ENCODE assay signal across 22 mouse cellular contexts in the genomic region with DNA sequence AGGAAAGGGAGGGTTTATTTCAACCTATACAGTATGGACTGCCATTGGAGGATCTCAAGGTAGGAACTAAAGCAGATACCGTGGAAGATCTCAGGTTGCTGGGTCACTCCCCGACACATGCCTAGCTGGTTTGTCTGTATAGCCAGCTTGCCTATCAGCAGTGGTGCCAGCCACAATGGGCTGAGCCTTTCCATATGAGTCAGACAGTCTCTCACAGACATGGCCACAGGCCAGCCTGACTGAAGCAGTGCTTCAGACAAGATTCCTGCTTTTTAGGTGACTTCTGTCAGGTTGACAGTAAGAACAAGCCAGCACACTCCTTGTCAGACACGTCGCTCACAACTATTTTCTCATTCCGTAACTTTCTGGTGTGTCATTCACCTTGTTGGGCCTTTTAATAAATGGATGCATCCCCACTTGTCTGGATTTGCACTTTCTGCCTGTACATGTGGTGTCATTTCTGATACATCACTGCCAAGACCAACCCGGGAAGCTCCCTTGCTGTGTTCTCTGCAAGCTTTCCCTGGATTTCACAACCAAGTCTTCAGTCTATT. TPM values are rescaled to one million over a fixed set of nuclear protein-coding genes. Genes with fewer than 3 reads are reported as not detected.
DNase-seq lines count a peak whose midpoint lies in the region; ATAC-seq lines count a peak whose summit lies in the region.
"Had no signal": no experiment of that assay in that cellular context is flagged by ENCODE, and none has a peak within 500 bp of the region (broad histone marks: within the 10 kb centered on the region; RNA-seq: fewer than 3 reads in every experiment).

No protein-coding gene starts in this region.

- peak; percentile 95 for ATAC-seq in frontal cortex, adult (ENCODE audit: low TSS enrichment)
- ATAC-seq: forebrain, embryonic 14.5 days; intestine, postnatal 0 days; midbrain, embryonic 16.5 days had no signal

- no peak for DNase-seq in frontal cortex, postnatal 14 days (ENCODE audit: low spot score in 2 of 2)
- peak; percentile 70 for DNase-seq in 416B (ENCODE audit: low read depth)
- peak; percentile 78 for DNase-seq in NIH3T3 (ENCODE audit: low read depth)
- peak; percentile 68 for DNase-seq in gonadal fat pad, adult 2 months (ENCODE audit: low read depth)
- DNase-seq in gastrocnemius, postnatal 4 days (ENCODE audit: low spot score in 2 of 2): no peak
- DNase-seq in spleen, adult 12 weeks (ENCODE audit: low spot score): no peak
- DNase-seq: cerebellum, adult 11 months; gastrocnemius, postnatal 10 days; heart, adult 2 months; layer of hippocampus, adult 9-11 months; lung, postnatal 36 days; right cerebral cortex, adult 18-20 months; right cerebral cortex, postnatal 4 days had no signal

RNA-seq across cellular contexts. Expression of gene Creg2, which starts 5.8 kb away (rescaled TPM):
- 1.6 and 3.2 TPM in 2 replicates for polyA plus RNA-seq in gonadal fat pad, adult 2 months (2012; rRNA removed)
- under 1 TPM in 1 of 2 experiments, not detected in 1; 0.10 TPM for total RNA-seq in gastrocnemius, postnatal 4 days (2021)
- total RNA-seq: heart, postnatal 25 days; megakaryocyte-erythroid progenitor cell, adult 5-6 weeks had no signal
- polyA plus RNA-seq: erythroblast, embryonic 14.5 days; G1E; heart, adult 2 months; heart, embryonic 13.5 days had no signal

Comparison
In these comparisons a context has a peak if more than half of its experiments do, and no peak if none do; other contexts are left out.
1. DNase-seq: peak in 416B (single experiment), NIH3T3 (single experiment) and gonadal fat pad, adult 2 months (single experiment); none in frontal cortex, postnatal 14 days (0 of 2), gastrocnemius, postnatal 4 days (0 of 2) and spleen, adult 12 weeks (single experiment).